ENCODE assay signal across 15 mouse cellular contexts in genomic region chr6:127288946-127289345, GRCm38 (mm10).
"Had no signal": no experiment of that assay in that cellular context is flagged by ENCODE, and none has a peak within 500 bp of the region (broad histone marks: within the 10 kb centered on the region; RNA-seq: fewer than 3 reads in every experiment).

No protein-coding gene starts in this region.

- H3K9me3 ChIP-seq: limb, embryonic 10.5 days; liver, embryonic 15.5 days; midbrain, embryonic 15.5 days; neural tube, embryonic 15.5 days had no signal

- H3K36me3 ChIP-seq: limb, embryonic 10.5 days; liver, embryonic 15.5 days; midbrain, embryonic 15.5 days; neural tube, embryonic 15.5 days had no signal

- H3K4me3 ChIP-seq: left cerebral cortex, adult 2 months; limb, embryonic 10.5 days; liver, embryonic 15.5 days; midbrain, embryonic 15.5 days; myocyte; neural tube, embryonic 15.5 days had no signal

- H3K4me2 ChIP-seq: liver, embryonic 11.5 days; liver, embryonic 15.5 days; midbrain, embryonic 11.5 days; midbrain, embryonic 15.5 days; neural tube, embryonic 15.5 days had no signal

- H3K9ac ChIP-seq: liver, embryonic 15.5 days; midbrain, embryonic 15.5 days; neural tube, embryonic 15.5 days had no signal

- H3K27me3 ChIP-seq: midbrain, embryonic 15.5 days; neural tube, embryonic 15.5 days had no signal

- H3K27ac ChIP-seq: left cerebral cortex, adult 2 months; limb, embryonic 10.5 days; liver, embryonic 15.5 days; midbrain, embryonic 15.5 days; neural tube, embryonic 15.5 days had no signal

- ATAC-seq: lung, postnatal 0 days; midbrain, embryonic 15.5 days had no signal

- H3K4me1 ChIP-seq: midbrain, embryonic 15.5 days; neural tube, embryonic 15.5 days had no signal

- DNase-seq: kidney, adult 8-10 months; kidney, postnatal 25 days; lung, adult 2 months; lung, postnatal 36 days; thymus, adult 18-20 months; thymus, postnatal 36 days had no signal
